Mouse (Mus musculus) midbrain, embryonic 15.5 days (tissue): ENCODE measurements at regions not wholly inside any gene's neighbourhood (a gene's known extent, or its start where the extent isn't known, plus 50 kb on each side); places are given as distances from the start of the nearest gene placed in this dataset.

Experiments used
- ATAC-seq: fragments of 200-750 bp; cut with Nextera tagmentation; replicated peaks from 2 replicates; pipeline ENCODE4 v1.8.0; 2017; ENCODE audit warnings: moderate TSS enrichment
- H3K27ac ChIP-seq: fragments of 300-500 bp; sonication (generic); 2 replicates; pipeline ENCODE4 v1.5.1; 2015; ENCODE audit warnings: mild to moderate bottlenecking, inconsistent platforms
- H3K27me3 ChIP-seq: fragments of 300-500 bp; sonication (generic); replicated peaks from 2 replicates; pipeline ENCODE4 v1.6.1; 2015; ENCODE audit warnings: inconsistent platforms
- H3K36me3 ChIP-seq: fragments of 300-500 bp; sonication (generic); replicated peaks from 2 replicates; pipeline ENCODE4 v1.6.1; 2015; ENCODE audit warnings: inconsistent platforms
- H3K4me1 ChIP-seq: fragments of 300-500 bp; sonication (generic); 2 replicates; pipeline ENCODE4 v1.6.1; 2015; ENCODE audit warnings: inconsistent platforms
- H3K4me2 ChIP-seq: fragments of 300-500 bp; sonication (generic); 2 replicates; pipeline ENCODE4 v1.6.1; 2015; ENCODE audit warnings: inconsistent platforms, mild to moderate bottlenecking, moderate library complexity
- H3K4me3 ChIP-seq: fragments of 300-500 bp; sonication (generic); 2 replicates; pipeline ENCODE4 v1.5.1; 2015; ENCODE audit warnings: mild to moderate bottlenecking, inconsistent platforms
- H3K9ac ChIP-seq: fragments of 300-500 bp; sonication (generic); 2 replicates; pipeline ENCODE4 v1.6.1; 2015; ENCODE audit warnings: mild to moderate bottlenecking, inconsistent platforms
- H3K9me3 ChIP-seq: fragments of 300-500 bp; sonication (generic); 2 replicates; pipeline ENCODE4 v1.6.1; 2016; ENCODE audit warnings: inconsistent platforms
- WGBS: fragments of 180-500 bp; shearing (Covaris S2); methylation state at CpG from one replicate; pipeline ENCODE4 v1.1.7; 2015; ENCODE audit warnings: mixed read lengths; 5-methylcytosine and 5-hydroxymethylcytosine counted together

GRCm38 (mm10) chr12:7382455-7382854, 595.0 kb upstream of the Apob start:
- no peak for ATAC-seq
- 91% methylated on average over 1 of the region's 1 CpGs for WGBS
- no peak overlapping the region for H3K9ac ChIP-seq

DNA sequence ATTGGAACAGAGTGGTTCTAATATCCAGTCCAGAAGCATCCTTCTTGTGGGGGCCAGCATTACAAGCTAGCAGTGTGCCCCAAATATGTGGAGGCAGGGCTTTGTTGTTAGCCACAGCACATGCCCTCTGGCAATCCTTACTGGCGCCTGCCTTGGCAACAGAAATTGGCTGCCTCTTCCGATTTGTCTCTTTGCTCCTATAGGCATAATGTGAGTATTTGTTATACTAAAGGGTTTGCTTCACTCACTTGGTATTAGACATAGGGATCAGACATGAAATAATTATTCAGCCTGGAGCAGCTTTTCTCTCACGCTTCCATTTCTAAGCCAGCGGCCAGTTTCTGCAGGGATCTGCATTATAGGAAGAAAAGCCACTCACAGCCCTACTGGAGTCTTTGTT, 573.6 kb upstream of the Apob start:
- 46% methylated on average over 4 of the region's 4 CpGs for WGBS
- peak; percentile 78 for ATAC-seq

More at GRCm38 (mm10) chr12:7382455-7382854, 595.0 kb upstream of the Apob start:
- Histone ChIP-seq H3K4me3 (no peak overlapping the region), H3K4me2 (no peak overlapping the region), H3K9me3 (no peaks in the 10 kb centered on the region), H3K27ac (no peak overlapping the region), H3K4me1 (no peaks in the 10 kb centered on the region), H3K36me3 (no peaks in the 10 kb centered on the region), H3K27me3 (no peaks in the 10 kb centered on the region)

DNA sequence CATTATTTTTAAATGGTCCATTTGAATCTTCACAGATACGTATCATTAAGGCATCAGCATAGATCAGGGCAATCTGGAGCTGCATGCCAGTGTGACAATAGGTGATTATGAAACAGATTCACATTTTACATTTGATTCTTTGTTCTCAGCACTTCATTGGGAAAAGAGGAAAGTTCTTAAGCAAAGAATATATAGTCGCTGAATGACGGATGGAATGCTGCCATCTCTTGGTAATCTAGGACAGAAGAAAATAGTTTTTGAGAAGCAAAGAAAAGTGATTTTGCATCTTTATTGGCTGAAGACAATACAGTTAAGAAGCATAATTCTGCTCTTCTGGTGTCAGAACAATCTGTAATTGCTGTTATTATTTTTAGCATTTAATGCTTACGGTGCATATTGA, 565.6 kb upstream of the Apob start:
- Histone ChIP-seq H3K4me3 (no peak overlapping the region), H3K36me3 (no peaks in the 10 kb centered on the region), H3K27ac (no peak overlapping the region), H3K27me3 (no peaks in the 10 kb centered on the region), H3K4me1 (no peaks in the 10 kb centered on the region), H3K9ac (no peak overlapping the region), H3K4me2 (no peak overlapping the region), H3K9me3 (no peaks in the 10 kb centered on the region)
- 84% methylated on average over 4 of the region's 4 CpGs for WGBS
- ATAC-seq, result no peak

More for the DNA sequence above, 573.6 kb upstream of the Apob start:
- no peak overlapping the region for H3K4me3 ChIP-seq
- H3K4me1 ChIP-seq, result no peaks in the 10 kb centered on the region
- H3K27ac ChIP-seq, result peak overlapping the region; percentile 50; the same call in 1 of the 2 replicates
- H3K36me3 ChIP-seq, result no peaks in the 10 kb centered on the region
- no peaks in the 10 kb centered on the region for H3K9me3 ChIP-seq
- H3K4me2 ChIP-seq, result no peak overlapping the region
- H3K9ac ChIP-seq, result no peak overlapping the region
- no peaks in the 10 kb centered on the region for H3K27me3 ChIP-seq

- H3K9ac ChIP-seq, result no peak overlapping the region
- no peaks in the 10 kb centered on the region for H3K36me3 ChIP-seq
- H3K27ac ChIP-seq, result no peak overlapping the region
- H3K4me1 ChIP-seq, result no peaks in the 10 kb centered on the region
- H3K4me2 ChIP-seq, result no peak overlapping the region
- H3K9me3 ChIP-seq, result no peaks in the 10 kb centered on the region
- 44% methylated on average over 1 of the region's 2 CpGs for WGBS
- no peak for ATAC-seq
- H3K27me3 ChIP-seq, result no peaks in the 10 kb centered on the region
- H3K4me3 ChIP-seq, result no peak overlapping the region
Observed at GRCm38 (mm10) chr12:7420276-7420675, 557.2 kb upstream of the Apob start.

DNA sequence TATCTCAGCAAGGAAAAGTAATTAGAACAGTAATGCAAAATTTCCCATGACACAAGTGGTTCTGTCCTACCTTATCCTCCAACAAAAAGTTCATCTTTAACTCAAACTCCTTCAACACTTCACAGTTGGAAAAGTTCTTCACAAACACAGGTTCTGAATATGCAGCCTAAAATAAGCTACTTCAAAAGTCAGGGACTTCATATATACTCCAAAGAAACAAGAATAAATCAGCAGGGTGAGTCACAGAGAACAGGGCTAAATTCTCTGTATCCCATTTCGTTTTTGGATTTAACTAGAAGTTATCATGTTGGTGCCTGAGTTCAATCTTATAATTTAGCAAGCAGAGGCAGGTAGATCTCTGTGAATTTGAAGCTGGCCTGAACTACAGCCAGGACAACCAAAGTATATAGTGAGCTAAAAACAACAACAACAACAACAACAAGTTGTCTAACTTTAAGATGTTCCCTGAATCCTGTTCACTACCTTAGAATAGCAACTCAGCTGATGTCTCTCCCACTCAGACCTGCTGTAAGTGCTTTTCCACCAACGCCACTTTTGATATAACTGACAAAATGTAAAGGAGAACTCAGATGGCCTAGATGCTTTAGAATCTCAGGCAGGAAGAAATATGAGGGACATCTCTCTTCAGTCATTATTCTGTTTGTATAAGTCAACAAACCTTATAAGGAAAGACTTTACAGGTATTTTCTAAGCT, 555.5 kb upstream of the Apob start:
- Histone ChIP-seq H3K27me3 (no peaks in the 10 kb centered on the region), H3K9ac (no peak overlapping the region), H3K9me3 (no peaks in the 10 kb centered on the region), H3K4me2 (no peak overlapping the region), H3K36me3 (no peaks in the 10 kb centered on the region), H3K4me3 (no peak overlapping the region), H3K27ac (no peak overlapping the region), H3K4me1 (no peaks in the 10 kb centered on the region)
- WGBS, result 61% methylated on average over 2 of the region's 2 CpGs
- no peak for ATAC-seq

GRCm38 (mm10) chr12:7430981-7431380, 546.5 kb upstream of the Apob start:
- WGBS, result 75% methylated on average over 4 of the region's 4 CpGs
- no peak for ATAC-seq
- Histone ChIP-seq H3K36me3 (no peaks in the 10 kb centered on the region), H3K4me1 (no peaks in the 10 kb centered on the region), H3K27ac (no peak overlapping the region), H3K4me2 (no peak overlapping the region), H3K9me3 (no peaks in the 10 kb centered on the region), H3K9ac (no peak overlapping the region), H3K27me3 (no peaks in the 10 kb centered on the region), H3K4me3 (no peak overlapping the region)

- H3K4me3 ChIP-seq, result no peak overlapping the region
- H3K4me2 ChIP-seq, result no peak overlapping the region
- no peaks in the 10 kb centered on the region for H3K27me3 ChIP-seq
- H3K27ac ChIP-seq, result no peak overlapping the region
- ATAC-seq, result no peak
- H3K9ac ChIP-seq, result no peak overlapping the region
- H3K36me3 ChIP-seq, result no peaks in the 10 kb centered on the region
- 95% methylated on average over 2 of the region's 2 CpGs for WGBS
- no peaks in the 10 kb centered on the region for H3K4me1 ChIP-seq
- H3K9me3 ChIP-seq, result no peaks in the 10 kb centered on the region
Observed at GRCm38 (mm10) chr12:7445238-7445637, 532.2 kb upstream of the Apob start.

GRCm38 (mm10) chr12:7450506-7450905, 526.9 kb upstream of the Apob start:
- Histone ChIP-seq H3K27me3 (no peaks in the 10 kb centered on the region), H3K4me3 (no peak overlapping the region), H3K4me2 (no peak overlapping the region), H3K36me3 (no peaks in the 10 kb centered on the region), H3K9ac (no peak overlapping the region), H3K4me1 (no peaks in the 10 kb centered on the region), H3K27ac (no peak overlapping the region), H3K9me3 (no peaks in the 10 kb centered on the region)
- ATAC-seq, result no peak
- 42% methylated on average over 2 of the region's 2 CpGs for WGBS

DNA sequence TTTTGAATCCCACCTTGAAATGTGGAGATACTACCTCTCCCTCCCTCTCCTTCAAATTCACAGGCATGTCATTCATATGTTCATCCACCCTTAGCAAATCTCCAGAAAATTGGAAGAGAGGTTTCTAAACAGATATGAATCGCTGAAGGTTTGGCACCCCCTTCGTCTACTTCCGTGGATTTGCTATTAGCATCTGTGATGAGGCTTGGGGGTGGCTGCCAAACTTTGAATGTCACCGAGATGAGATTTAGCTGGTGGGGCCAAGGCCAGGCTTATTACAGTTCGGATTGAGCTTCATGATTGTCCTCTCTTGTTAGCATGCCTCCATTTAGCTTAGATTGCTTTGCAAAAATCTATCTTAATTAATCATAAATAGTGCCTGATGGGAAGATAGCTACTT, 520.4 kb upstream of the Apob start:
- H3K36me3 ChIP-seq, result no peaks in the 10 kb centered on the region
- no peak overlapping the region for H3K27ac ChIP-seq
- H3K9ac ChIP-seq, result no peak overlapping the region
- no peak overlapping the region for H3K4me3 ChIP-seq
- whole genome bisulfite sequencing, result 80% methylated on average over 5 of the region's 5 CpGs
- no peaks in the 10 kb centered on the region for H3K4me1 ChIP-seq
- H3K27me3 ChIP-seq, result no peaks in the 10 kb centered on the region
- H3K9me3 ChIP-seq, result no peaks in the 10 kb centered on the region
- no peak for ATAC-seq
- H3K4me2 ChIP-seq, result no peak overlapping the region

- WGBS, result 64% methylated on average over 4 of the region's 4 CpGs
- H3K4me2 ChIP-seq, result no peak overlapping the region
- no peak for ATAC-seq
Observed at GRCm38 (mm10) chr12:7457544-7457943, 519.9 kb upstream of the Apob start.

GRCm38 (mm10) chr12:7464947-7465346, 512.5 kb upstream of the Apob start:
- Histone ChIP-seq H3K4me1 (no peaks in the 10 kb centered on the region), H3K9ac (no peak overlapping the region), H3K4me3 (no peak overlapping the region), H3K36me3 (no peaks in the 10 kb centered on the region), H3K9me3 (no peaks in the 10 kb centered on the region), H3K4me2 (no peak overlapping the region), H3K27me3 (no peaks in the 10 kb centered on the region), H3K27ac (no peak overlapping the region)
- WGBS, result 7% methylated on average over 1 of the region's 1 CpGs
- ATAC-seq, result no peak

More at GRCm38 (mm10) chr12:7457544-7457943, 519.9 kb upstream of the Apob start:
- Histone ChIP-seq H3K9me3 (no peaks in the 10 kb centered on the region), H3K27me3 (no peaks in the 10 kb centered on the region), H3K4me3 (no peak overlapping the region), H3K4me1 (no peaks in the 10 kb centered on the region), H3K36me3 (no peaks in the 10 kb centered on the region), H3K9ac (no peak overlapping the region), H3K27ac (no peak overlapping the region)

GRCm38 (mm10) chr12:7512579-7513248, 464.7 kb upstream of the Apob start:
- Histone ChIP-seq H3K27me3 (no peaks in the 10 kb centered on the region), H3K27ac (no peak overlapping the region), H3K4me3 (no peak overlapping the region), H3K4me2 (no peak overlapping the region), H3K36me3 (no peaks in the 10 kb centered on the region), H3K4me1 (no peaks in the 10 kb centered on the region), H3K9ac (no peak overlapping the region), H3K9me3 (no peaks in the 10 kb centered on the region)
- 67% methylated on average over 12 of the region's 12 CpGs for WGBS
- ATAC-seq, result 0 out of 2 replicates have a peak, but pooled peaks have one; percentile 39

DNA sequence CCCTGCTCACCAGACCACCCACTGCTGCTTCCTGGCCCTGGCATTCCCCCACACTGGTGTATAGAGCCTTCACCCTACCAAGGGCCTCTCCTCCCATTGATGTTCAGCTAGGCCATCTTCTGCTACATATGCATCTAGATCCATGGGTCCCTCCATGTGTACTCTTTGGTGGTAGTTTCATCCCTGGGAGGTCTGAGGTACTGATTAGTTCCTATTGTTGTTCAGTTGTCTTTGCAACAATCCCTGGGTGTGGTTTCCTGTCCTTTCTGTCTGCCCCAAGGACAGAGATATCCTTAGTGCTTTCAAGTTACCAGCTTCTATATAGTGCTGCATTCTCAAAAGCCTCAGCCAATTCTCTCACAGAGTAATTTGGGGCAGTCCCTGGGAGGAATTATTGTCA, 440.1 kb upstream of the Apob start:
- Histone ChIP-seq H3K9ac (no peak overlapping the region), H3K9me3 (no peaks in the 10 kb centered on the region), H3K27ac (no peak overlapping the region), H3K4me3 (no peak overlapping the region), H3K4me1 (no peaks in the 10 kb centered on the region), H3K4me2 (no peak overlapping the region), H3K27me3 (no peaks in the 10 kb centered on the region), H3K36me3 (no peaks in the 10 kb centered on the region)
- ATAC-seq, result no peak
